ENCODE assay signal across 10 mouse cellular contexts in the genomic region with DNA sequence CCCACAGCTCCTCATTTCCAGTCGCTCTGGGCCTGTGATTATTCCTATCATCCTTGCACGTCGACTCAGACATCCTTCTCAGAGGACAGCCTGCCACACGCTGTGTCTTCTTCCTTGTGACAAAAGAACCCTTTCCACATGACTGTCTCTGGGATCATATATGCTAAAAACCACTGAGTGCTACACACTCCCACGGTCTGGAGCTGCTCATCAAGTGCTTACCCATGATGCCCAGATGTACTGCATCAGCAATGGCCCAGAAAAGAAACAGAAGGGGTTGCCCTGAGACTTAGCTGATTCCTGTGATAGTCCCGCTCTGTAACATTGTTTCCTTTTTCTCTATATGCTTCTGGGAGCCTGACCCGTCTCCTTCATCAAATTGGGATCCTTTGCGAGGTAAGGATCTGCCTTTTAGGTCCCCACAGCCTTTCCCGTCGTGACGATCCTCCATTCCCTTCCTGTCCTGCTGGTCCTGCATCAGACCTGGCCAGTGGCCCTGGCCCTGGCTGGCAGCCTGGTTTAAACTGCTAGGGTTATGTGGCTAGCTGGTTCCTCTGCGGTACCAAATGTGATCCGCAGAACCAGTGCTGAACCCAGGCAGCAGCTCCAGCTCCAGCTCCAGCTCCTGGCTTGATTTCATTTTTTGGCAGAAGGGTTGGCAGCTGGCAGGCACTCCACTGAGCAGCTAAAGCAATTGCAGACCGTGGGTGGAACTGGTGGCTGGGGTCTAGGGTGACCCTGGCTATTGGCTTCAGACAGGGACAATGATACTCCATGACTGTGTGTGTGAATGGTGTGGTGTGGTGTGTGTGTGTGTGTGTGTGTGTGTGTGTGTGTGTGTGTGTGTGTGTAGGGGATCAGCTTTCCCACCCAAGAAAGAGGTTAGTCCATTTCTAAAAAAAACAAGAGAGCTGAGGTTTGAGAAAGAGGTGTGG. TPM values are rescaled to one million over a fixed set of nuclear protein-coding genes. Genes with fewer than 3 reads are reported as not detected.
DNase-seq lines count a peak whose midpoint lies in the region; ATAC-seq and TF ChIP-seq lines count a peak whose summit lies in the region.
"Had no signal": no experiment of that assay in that cellular context is flagged by ENCODE, and none has a peak within 500 bp of the region (broad histone marks: within the 10 kb centered on the region; RNA-seq: fewer than 3 reads in every experiment).

No protein-coding gene starts in this region.

- no peak for TF ChIP-seq CTCF in thymus, adult 2 months (IDR thresholded peaks at IDR 0.05; ENCODE audit: borderline replicate concordance, control insufficient read depth, extremely low read depth, insufficient read depth, low read length, poor library complexity)

- peak; percentile 90 for DNase-seq in heart, adult 11 months
- no peak for DNase-seq in heart, postnatal 10 days
- DNase-seq in brain, adult 2 months (ENCODE audit: low read depth, low spot score), result peak; percentile 51
- DNase-seq in left cerebral cortex, postnatal 25 days (ENCODE audit: low spot score in 2 of 2), result peak; percentile 34 to 56
- DNase-seq in thymus, adult 2 months, result no peak

- no peak for TF ChIP-seq POLR2A in thymus, adult 2 months (IDR thresholded peaks at IDR 0.05; ENCODE audit: control insufficient read depth, extremely low read depth, insufficient read depth, low read length, poor library complexity)

- no peak overlapping the region for H3K27ac ChIP-seq in thymus, adult 2 months (ENCODE audit: control insufficient read depth, insufficient read depth, low read length)
- H3K27ac ChIP-seq: limb, embryonic 15.5 days had no signal

- no peak overlapping the region for H3K4me3 ChIP-seq in thymus, adult 2 months (ENCODE audit: control insufficient read depth, insufficient read depth, low read length)
- H3K4me3 ChIP-seq: limb, embryonic 15.5 days; megakaryocyte, embryonic 14.5 days had no signal

- 90% methylated on average over 14 of the region's 14 CpGs for WGBS in thymus, adult 2 months

- H3K27me3 ChIP-seq in thymus, adult 2 months (ENCODE audit: control insufficient read depth, insufficient read depth, low read length), result no peaks in the 10 kb centered on the region
- H3K27me3 ChIP-seq: limb, embryonic 15.5 days had no signal

- intact Hi-C loops in heart, postnatal 10 days (cut with DNase I), result no loop called here
- intact Hi-C loops in left cerebral cortex, postnatal 25 days (cut with DNase I), result loop anchor here (10.0 kb wide), 1 partner anchor 546 kb away; no protein-coding TSS in a partner anchor

- peak; percentile 93 for ATAC-seq in frontal cortex, adult (ENCODE audit: low TSS enrichment)
- no peak for ATAC-seq in monocyte, adult 5-6 weeks (replicated peaks; ENCODE audit: insufficient number of reproducible peaks, low FRiP score, low TSS enrichment, poor library complexity, severe bottlenecking)
- ATAC-seq: inflammation-experienced regulatory T-cells, adult 6 months had no signal

- no peaks in the 10 kb centered on the region for H3K36me3 ChIP-seq in thymus, adult 2 months (ENCODE audit: control insufficient read depth, insufficient read depth, low read length)
- H3K36me3 ChIP-seq: limb, embryonic 15.5 days had no signal

- 0 out of 2 replicates have a peak, but pooled peaks cover 2% of the 10 kb centered on the region for H3K4me1 ChIP-seq in thymus, adult 2 months (replicated peaks; ENCODE audit: control insufficient read depth, insufficient read depth, low read length)

RNA-seq across cellular contexts. Expression of gene Kcnk16, which starts 18.5 kb away (rescaled TPM):
- total RNA-seq in heart, postnatal 10 days (2021), result not detected
- total RNA-seq in left cerebral cortex, postnatal 25 days (2021), result not detected
- not detected in 3 replicates for total RNA-seq in monocyte, adult 5-6 weeks (2017)
- polyA plus RNA-seq in thymus, adult 2 months (2012; rRNA removed), result 0.40 and 0.43 TPM in 2 replicates
- polyA plus RNA-seq: inflammation-experienced regulatory T-cells, adult 6 months had no signal

RNA-seq across cellular contexts. Expression of gene Nudt13, which starts 44.0 kb away (rescaled TPM):
- total RNA-seq in heart, postnatal 10 days (2021), result 10 to 100 TPM; 23.3 to 27.0 TPM
- 10 to 100 TPM; 15.6 to 18.8 TPM for total RNA-seq in left cerebral cortex, postnatal 25 days (2021)
- total RNA-seq in monocyte, adult 5-6 weeks (2017), result 14.6 to 42.4 TPM (median 23.3 TPM) in 3 replicates
- 14.8 and 20.7 TPM in 2 replicates for polyA plus RNA-seq in thymus, adult 2 months (2012; rRNA removed)

Comparison
In these comparisons a context has a peak if more than half of its experiments do, and no peak if none do; other contexts are left out.
1. DNase-seq: peak in heart, adult 11 months (single experiment), brain, adult 2 months (single experiment) and left cerebral cortex, postnatal 25 days (2 of 2); none in heart, postnatal 10 days (0 of 2) and thymus, adult 2 months (single experiment).